Mouse (Mus musculus): ENCODE data around the gene Muc5ac.

The Muc5ac gene

GRCm38 (mm10) chr7:141824398-141824797, 35.6 kb downstream of the Muc5ac start:
- in situ Hi-C loops (cut with MseI, MboI), result no loop called here

- in situ Hi-C loops (cut with MseI, MboI), result no loop called here
These were observed 47.2 kb downstream of the Muc5ac start for GRCm38 (mm10) chr7:141835941-141836340.

GRCm38 (mm10) chr7:141836423-141836822, 47.7 kb downstream of the Muc5ac start:
- in situ Hi-C loops (cut with MseI, MboI), result no loop called here

- in situ Hi-C loops (cut with MseI, MboI), result no loop called here
These were observed 50.0 kb downstream of the Muc5ac start, which contains the start of gene Muc5b for GRCm38 (mm10) chr7:141838779-141839178. Gene Muc5b, plus strand, starts transcription at chr7:141839070.

GRCm38 (mm10) chr7:141840354-141840753, 51.6 kb downstream of the Muc5ac start:
- in situ Hi-C loops (cut with MseI, MboI), result no loop called here

GRCm38 (mm10) chr7:141861046-141861445, 72.3 kb downstream of the Muc5ac start:
- in situ Hi-C loops (cut with MseI, MboI), result no loop called here
